Mouse (Mus musculus): ENCODE measurements around the gene Acp5. TPM values are rescaled to one million over a fixed set of nuclear protein-coding genes. Genes with fewer than 3 reads are reported as not detected.

The Acp5 gene
- total RNA-seq (2021) (1 to 10 TPM; 1.6 to 2.4 TPM), polyA plus RNA-seq (2012; rRNA removed) (7.7 and 20.8 TPM in 2 replicates)
- long read RNA-seq, partial matches to known transcripts: 0 of 1 reads
- long read RNA-seq, other reads (novel, unspliced or antisense): 0 of 1 reads

- Histone ChIP-seq H3K36me3 (ENCODE audit: control insufficient read depth, insufficient read depth, low read length) (no peaks in the 10 kb centered on the region), H3K9ac (ENCODE audit: low read depth, low read length) (no peak within 1 kb of the TSS), H3K27ac (no peak within 1 kb of the TSS), H3K27me3 (ENCODE audit: control insufficient read depth, insufficient read depth, low read length) (no peaks in the 10 kb centered on the region; the same call in 1 of the 2 replicates), H3K79me2 (replicated peaks; ENCODE audit: control insufficient read depth, insufficient read depth, low read length) (no peaks in the 10 kb centered on the region), H3K4me3 (no peak within 1 kb of the TSS), H3K4me1 (ENCODE audit: control insufficient read depth, insufficient read depth, low read length) (peaks cover 2% of the 10 kb centered on the region; the same call in 1 of the 2 replicates)
- TF ChIP-seq POLR2A (IDR thresholded peaks at IDR 0.05; ENCODE audit: insufficient read depth, low read depth, low read length) (no peak), EP300 (IDR thresholded peaks at IDR 0.05; ENCODE audit: insufficient read depth, low read depth, low read length) (no peak), CTCF (IDR thresholded peaks at IDR 0.05) (no peak)
- 59% methylated on average over 7 of the region's 7 CpGs for WGBS
- intact Hi-C loops (cut with DNase I): no loop called here
- no peak for DNase-seq
Measured at GRCm38 (mm10) chr9:22135644-22136390, at the start of gene Acp5. Acp5 (minus strand) TSS chr9:22135711.

GRCm38 (mm10) chr9:22172318-22172717, 36.8 kb upstream of the Acp5 start:
- intact Hi-C loops (cut with DNase I): no loop called here
- WGBS: 71% methylated on average over 4 of the region's 4 CpGs

GRCm38 (mm10) chr9:22169327-22169726, 33.8 kb upstream of the Acp5 start:
- no peak for TF ChIP-seq POLR2A (IDR thresholded peaks at IDR 0.05; ENCODE audit: insufficient read depth, low read depth, low read length)
- no peak for TF ChIP-seq CTCF (IDR thresholded peaks at IDR 0.05)
- no peak for TF ChIP-seq EP300 (IDR thresholded peaks at IDR 0.05; ENCODE audit: insufficient read depth, low read depth, low read length)
- intact Hi-C loops (cut with DNase I): no loop called here
- Histone ChIP-seq H3K36me3 (ENCODE audit: control insufficient read depth, insufficient read depth, low read length) (no peaks in the 10 kb centered on the region), H3K4me1 (ENCODE audit: control insufficient read depth, insufficient read depth, low read length) (no peaks in the 10 kb centered on the region), H3K9ac (ENCODE audit: low read depth, low read length) (no peak overlapping the region), H3K27me3 (ENCODE audit: control insufficient read depth, insufficient read depth, low read length) (no peaks in the 10 kb centered on the region), H3K79me2 (replicated peaks; ENCODE audit: control insufficient read depth, insufficient read depth, low read length) (no peaks in the 10 kb centered on the region), H3K4me3 (no peak overlapping the region), H3K27ac (no peak overlapping the region)
- no peak for DNase-seq
- WGBS: 89% methylated on average over 11 of the region's 11 CpGs

More at GRCm38 (mm10) chr9:22172318-22172717, 36.8 kb upstream of the Acp5 start:
- Histone ChIP-seq H3K27me3 (ENCODE audit: control insufficient read depth, insufficient read depth, low read length) (no peaks in the 10 kb centered on the region), H3K27ac (no peak overlapping the region), H3K4me1 (ENCODE audit: control insufficient read depth, insufficient read depth, low read length) (no peaks in the 10 kb centered on the region), H3K36me3 (ENCODE audit: control insufficient read depth, insufficient read depth, low read length) (no peaks in the 10 kb centered on the region), H3K79me2 (replicated peaks; ENCODE audit: control insufficient read depth, insufficient read depth, low read length) (no peaks in the 10 kb centered on the region), H3K4me3 (no peak overlapping the region), H3K9ac (ENCODE audit: low read depth, low read length) (no peak overlapping the region)
- TF ChIP-seq EP300 (IDR thresholded peaks at IDR 0.05; ENCODE audit: insufficient read depth, low read depth, low read length) (no peak), POLR2A (IDR thresholded peaks at IDR 0.05; ENCODE audit: insufficient read depth, low read depth, low read length) (no peak), CTCF (IDR thresholded peaks at IDR 0.05) (no peak)
- DNase-seq: no peak

- no peak overlapping the region for H3K27ac ChIP-seq
- TF ChIP-seq POLR2A (IDR thresholded peaks at IDR 0.05; ENCODE audit: insufficient read depth, low read depth, low read length): no peak
- TF ChIP-seq CTCF (IDR thresholded peaks at IDR 0.05): no peak
- whole genome bisulfite sequencing: 96% methylated on average over 4 of the region's 4 CpGs
- no peak overlapping the region for H3K9ac ChIP-seq (ENCODE audit: low read depth, low read length)
- H3K79me2 ChIP-seq (replicated peaks; ENCODE audit: control insufficient read depth, insufficient read depth, low read length): no peaks in the 10 kb centered on the region
- no peaks in the 10 kb centered on the region for H3K36me3 ChIP-seq (ENCODE audit: control insufficient read depth, insufficient read depth, low read length)
- H3K4me3 ChIP-seq: no peak overlapping the region
- no peaks in the 10 kb centered on the region for H3K27me3 ChIP-seq (ENCODE audit: control insufficient read depth, insufficient read depth, low read length)
- intact Hi-C loops (cut with DNase I): no loop called here
- H3K4me1 ChIP-seq (ENCODE audit: control insufficient read depth, insufficient read depth, low read length): no peaks in the 10 kb centered on the region
- DNase-seq: no peak
Measured at GRCm38 (mm10) chr9:22167751-22168150, 32.2 kb upstream of the Acp5 start.

- no peaks in the 10 kb centered on the region for H3K79me2 ChIP-seq (replicated peaks; ENCODE audit: control insufficient read depth, insufficient read depth, low read length)
- H3K36me3 ChIP-seq (ENCODE audit: control insufficient read depth, insufficient read depth, low read length): no peaks in the 10 kb centered on the region
- DNase-seq: no peak
- WGBS: 87% methylated on average over 10 of the region's 10 CpGs
- no peak overlapping the region for H3K27ac ChIP-seq
- no peaks in the 10 kb centered on the region for H3K4me1 ChIP-seq (ENCODE audit: control insufficient read depth, insufficient read depth, low read length)
- intact Hi-C loops (cut with DNase I): no loop called here
- no peaks in the 10 kb centered on the region for H3K27me3 ChIP-seq (ENCODE audit: control insufficient read depth, insufficient read depth, low read length)
- no peak overlapping the region for H3K9ac ChIP-seq (ENCODE audit: low read depth, low read length)
- TF ChIP-seq CTCF (IDR thresholded peaks at IDR 0.05) (no peak), EP300 (IDR thresholded peaks at IDR 0.05; ENCODE audit: insufficient read depth, low read depth, low read length) (no peak), POLR2A (IDR thresholded peaks at IDR 0.05; ENCODE audit: insufficient read depth, low read depth, low read length) (no peak)
- H3K4me3 ChIP-seq: no peak overlapping the region
Measured at GRCm38 (mm10) chr9:22166686-22167085, 31.2 kb upstream of the Acp5 start.

- no peaks in the 10 kb centered on the region for H3K4me1 ChIP-seq (ENCODE audit: control insufficient read depth, insufficient read depth, low read length)
- DNase-seq: no peak
- H3K9ac ChIP-seq (ENCODE audit: low read depth, low read length): no peak overlapping the region
- WGBS: 63% methylated on average over 6 of the region's 6 CpGs
- TF ChIP-seq CTCF (IDR thresholded peaks at IDR 0.05): no peak
- no peak for TF ChIP-seq POLR2A (IDR thresholded peaks at IDR 0.05; ENCODE audit: insufficient read depth, low read depth, low read length)
- TF ChIP-seq EP300 (IDR thresholded peaks at IDR 0.05; ENCODE audit: insufficient read depth, low read depth, low read length): no peak
- H3K79me2 ChIP-seq (replicated peaks; ENCODE audit: control insufficient read depth, insufficient read depth, low read length): no peaks in the 10 kb centered on the region
- H3K4me3 ChIP-seq: no peak overlapping the region
- no peaks in the 10 kb centered on the region for H3K36me3 ChIP-seq (ENCODE audit: control insufficient read depth, insufficient read depth, low read length)
- H3K27ac ChIP-seq: no peak overlapping the region
- intact Hi-C loops (cut with DNase I): no loop called here
- H3K27me3 ChIP-seq (ENCODE audit: control insufficient read depth, insufficient read depth, low read length): no peaks in the 10 kb centered on the region
Measured at GRCm38 (mm10) chr9:22165964-22166363, 30.5 kb upstream of the Acp5 start.

Measured in heart, adult 2 months (tissue).